Mouse (Mus musculus) forebrain, embryonic 11.5 days (tissue): Measurements from ENCODE around the gene Mrpl30. TPM values are rescaled to one million over a fixed set of nuclear protein-coding genes. Genes with fewer than 3 reads are reported as not detected.

Experiments used
- ATAC-seq: fragments of 200-750 bp; cut with Nextera tagmentation; replicated peaks from 2 replicates; pipeline ENCODE4 v1.8.0; 2017; ENCODE audit warnings: moderate TSS enrichment; ENCODE audit not compliant: low FRiP score
- DNase-seq: peaks from one replicate; pipeline ENCODE4 v3.0.0-alpha.2; 2017; ENCODE audit warnings: low spot score
- H3K27ac ChIP-seq: fragments of 300-500 bp; sonication (generic); 2 replicates; pipeline ENCODE4 v1.5.1; 2014; ENCODE audit warnings: low read depth, low read length
- H3K27me3 ChIP-seq: fragments of 300-500 bp; sonication (generic); 2 replicates; pipeline ENCODE4 v1.6.1; 2014; ENCODE audit warnings: mild to moderate bottlenecking, low read length, mixed read lengths; ENCODE audit not compliant: control insufficient read depth, insufficient read depth
- H3K36me3 ChIP-seq: fragments of 300-500 bp; sonication (generic); 2 replicates; pipeline ENCODE4 v1.6.1; 2014; ENCODE audit warnings: mild to moderate bottlenecking, low read length, moderate library complexity, mixed read lengths; ENCODE audit not compliant: control insufficient read depth, insufficient read depth
- H3K4me1 ChIP-seq: fragments of 300-500 bp; sonication (generic); replicated peaks from 2 replicates; pipeline ENCODE4 v1.6.1; 2014; ENCODE audit warnings: low read length, mixed read lengths; ENCODE audit not compliant: control insufficient read depth, insufficient read depth
- H3K4me2 ChIP-seq: fragments of 300-500 bp; sonication (generic); 2 replicates; pipeline ENCODE4 v1.6.1; 2014; ENCODE audit warnings: low read depth, mild to moderate bottlenecking, low read length, moderate library complexity, mixed read lengths; ENCODE audit not compliant: severe bottlenecking
- H3K4me3 ChIP-seq: fragments of 300-500 bp; sonication (generic); 2 replicates; pipeline ENCODE4 v1.5.1; 2014; ENCODE audit warnings: low read depth, low read length
- H3K9ac ChIP-seq: fragments of 300-500 bp; sonication (generic); 2 replicates; pipeline ENCODE4 v1.6.1; 2014; ENCODE audit warnings: low read length
- H3K9me3 ChIP-seq: fragments of 300-500 bp; sonication (generic); 2 replicates; pipeline ENCODE4 v1.6.1; 2016; ENCODE audit warnings: low read length, mixed read lengths; ENCODE audit not compliant: control insufficient read depth
- WGBS: fragments of 180-500 bp; shearing (Covaris S2); extraction: QIAGEN DNeasy Blood & Tissue Kit; methylation state at CpG from one replicate; pipeline ENCODE4 v1.1.7; 2014; 5-methylcytosine and 5-hydroxymethylcytosine counted together
- polyA plus RNA-seq: library from polyadenylated mRNA; unstranded; fragments of >200 nt; fragmentation: Nextera tagmentation; extraction: Ambion mirVana; gene quantifications from 2 replicates; pipeline ENCODE4 v1.2.1, GENCODE M21; 2014

Gene Mrpl30
- polyA plus RNA-seq, 1 experiment from 2014 or later = 234 TPM

DNA sequence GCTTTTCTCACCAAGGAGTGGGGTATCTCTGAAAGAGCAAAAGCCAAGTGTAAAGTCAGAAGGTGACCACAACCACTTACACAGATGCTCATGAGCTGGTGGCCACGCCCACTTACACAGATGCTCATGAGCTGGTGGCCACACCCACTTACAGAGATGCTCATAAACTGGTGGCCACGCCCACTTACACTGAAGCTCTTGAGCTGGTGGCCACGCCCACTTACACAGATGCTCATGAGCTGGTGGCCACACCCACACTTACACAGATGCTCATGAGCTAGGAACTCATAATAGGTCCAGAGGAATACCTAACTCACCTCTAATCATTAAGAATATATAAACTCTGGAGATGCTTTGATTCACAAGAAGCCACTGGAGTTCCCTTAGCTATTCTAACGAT, 5.8 kb upstream of the Mrpl30 start:
- ATAC-seq = no peak

DNA sequence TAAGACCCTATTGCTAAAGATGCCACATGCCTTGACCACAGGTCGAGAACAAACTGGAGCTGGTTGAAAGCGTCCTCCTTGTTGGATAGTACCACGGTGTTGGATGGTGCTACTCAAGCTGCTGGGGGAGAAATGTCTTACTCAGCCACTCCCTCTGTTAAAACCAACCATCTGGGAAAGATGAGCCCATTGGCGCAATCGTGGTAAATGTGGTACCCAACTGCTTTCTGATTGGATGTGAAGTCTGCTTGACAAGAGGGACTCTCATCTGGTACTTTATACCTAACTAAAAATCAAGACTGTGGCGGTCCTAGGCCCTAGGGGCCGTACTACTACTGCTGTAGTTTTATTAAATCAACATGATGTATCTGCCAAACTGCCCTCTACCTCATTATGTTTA, 1.1 kb upstream of the Mrpl30 start:
- H3K9ac ChIP-seq = no peak overlapping the region; the same call in 1 of the 2 replicates
- ATAC-seq = no peak
- 79% methylated on average over 7 of the region's 7 CpGs for WGBS

More for the DNA sequence above, 5.8 kb upstream of the Mrpl30 start:
- 79% methylated on average over 4 of the region's 4 CpGs for WGBS
- H3K4me2 ChIP-seq = no peak overlapping the region
- H3K27me3 ChIP-seq = no peaks in the 10 kb centered on the region
- DNase-seq = no peak
- peaks cover 2% of the 10 kb centered on the region; the same call in 1 of the 2 replicates for H3K4me1 ChIP-seq
- no peaks in the 10 kb centered on the region for H3K9me3 ChIP-seq
- no peaks in the 10 kb centered on the region for H3K36me3 ChIP-seq
- no peak overlapping the region for H3K4me3 ChIP-seq
- H3K27ac ChIP-seq = no peak overlapping the region
- H3K9ac ChIP-seq = no peak overlapping the region

DNA sequence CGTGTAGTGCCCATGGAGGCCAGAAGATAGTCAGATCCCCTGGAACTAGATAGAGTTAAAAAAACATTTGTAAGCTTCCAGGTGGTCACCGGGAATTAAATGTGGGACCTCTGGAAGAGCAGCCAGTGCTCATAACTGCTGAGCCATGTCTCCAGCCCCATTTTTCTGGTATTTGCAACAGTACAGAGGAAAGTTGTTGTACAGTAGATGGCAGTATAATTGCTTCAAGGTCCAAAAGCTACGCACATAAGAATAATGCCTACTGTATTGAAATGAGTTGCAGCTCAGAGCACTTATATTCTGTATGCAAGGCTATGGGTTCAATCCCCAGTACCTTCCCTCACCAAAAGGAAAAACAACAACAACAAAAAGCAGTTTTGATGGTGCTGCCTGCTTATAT, 1.1 kb downstream of the Mrpl30 start:
- H3K36me3 ChIP-seq = no peaks in the 10 kb centered on the region; the same call in 1 of the 2 replicates
- H3K4me3 ChIP-seq = peak overlapping the region; percentile 61; the same call in 1 of the 2 replicates
- H3K4me2 ChIP-seq = peak overlapping the region; percentile 81
- WGBS = 81% methylated on average over 3 of the region's 3 CpGs
- no peak overlapping the region for H3K27ac ChIP-seq
- peaks cover 11% of the 10 kb centered on the region; the same call in 1 of the 2 replicates for H3K4me1 ChIP-seq
- H3K27me3 ChIP-seq = no peaks in the 10 kb centered on the region
- H3K9ac ChIP-seq = no peak overlapping the region
- no peak for DNase-seq
- ATAC-seq = no peak
- H3K9me3 ChIP-seq = no peaks in the 10 kb centered on the region

More for the DNA sequence above, 1.1 kb upstream of the Mrpl30 start:
- no peak overlapping the region for H3K27ac ChIP-seq
- no peak for DNase-seq
- H3K4me2 ChIP-seq = peak overlapping the region; percentile 81
- H3K36me3 ChIP-seq = no peaks in the 10 kb centered on the region; the same call in 1 of the 2 replicates
- no peaks in the 10 kb centered on the region for H3K27me3 ChIP-seq
- no peaks in the 10 kb centered on the region for H3K9me3 ChIP-seq
- peak overlapping the region; percentile 61 for H3K4me3 ChIP-seq
- peaks cover 11% of the 10 kb centered on the region; the same call in 1 of the 2 replicates for H3K4me1 ChIP-seq

DNA sequence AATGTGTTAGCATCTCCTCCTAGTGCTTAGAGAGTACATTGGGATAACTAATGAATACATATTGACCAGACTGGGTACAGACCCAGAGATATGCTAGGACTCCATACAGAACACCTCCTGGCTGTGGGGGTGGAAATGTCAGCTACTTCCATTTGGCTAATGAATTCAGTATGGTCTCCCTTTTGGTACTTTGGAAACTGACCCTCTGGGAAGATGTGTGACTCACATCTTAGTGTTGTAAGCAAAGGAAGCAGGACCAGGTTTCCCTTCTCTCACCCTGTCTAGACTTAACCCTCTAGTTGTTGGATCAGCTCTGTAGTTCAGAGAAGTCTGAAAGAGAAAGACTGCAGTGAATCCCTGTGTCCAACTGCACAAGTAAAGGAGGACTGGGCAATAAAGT, 4.3 kb downstream of the Mrpl30 start:
- H3K36me3 ChIP-seq = peaks cover 5% of the 10 kb centered on the region; the same call in 1 of the 2 replicates
- peaks cover 8% of the 10 kb centered on the region; the same call in 1 of the 2 replicates for H3K4me1 ChIP-seq
- no peak for ATAC-seq
- H3K9ac ChIP-seq = no peak overlapping the region
- no peak overlapping the region for H3K4me3 ChIP-seq
- no peak for DNase-seq
- H3K27me3 ChIP-seq = no peaks in the 10 kb centered on the region
- H3K27ac ChIP-seq = no peak overlapping the region
- no peaks in the 10 kb centered on the region for H3K9me3 ChIP-seq
- no peak overlapping the region for H3K4me2 ChIP-seq

DNA sequence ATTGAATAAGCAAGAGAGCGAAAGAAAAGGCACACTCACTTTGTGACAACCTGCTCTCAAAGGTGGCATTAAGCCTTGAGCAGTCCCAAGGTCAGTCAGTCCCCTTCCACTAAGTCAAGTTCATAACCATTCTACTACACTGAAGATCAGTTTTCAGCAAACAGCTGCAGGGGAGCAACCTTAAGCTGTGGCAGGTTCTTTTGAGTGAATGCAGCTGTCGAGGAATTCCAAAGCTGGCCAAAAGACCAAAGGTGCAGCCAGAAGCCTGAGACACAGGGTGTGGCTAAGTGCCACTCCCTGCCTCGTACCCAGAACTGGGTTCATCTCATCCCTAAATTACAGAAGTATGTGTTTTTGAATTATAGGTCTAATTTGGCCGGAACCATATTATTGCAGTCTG, 9.5 kb downstream of the Mrpl30 start:
- Histone ChIP-seq H3K9ac (no peak overlapping the region), H3K4me3 (no peak overlapping the region), H3K36me3 (peaks cover 5% of the 10 kb centered on the region; the same call in 1 of the 2 replicates), H3K4me1 (no peaks in the 10 kb centered on the region), H3K27me3 (no peaks in the 10 kb centered on the region), H3K27ac (no peak overlapping the region), H3K9me3 (no peaks in the 10 kb centered on the region), H3K4me2 (no peak overlapping the region)
- no peak for ATAC-seq
- no peak for DNase-seq
- WGBS = 90% methylated on average over 4 of the region's 4 CpGs

DNA sequence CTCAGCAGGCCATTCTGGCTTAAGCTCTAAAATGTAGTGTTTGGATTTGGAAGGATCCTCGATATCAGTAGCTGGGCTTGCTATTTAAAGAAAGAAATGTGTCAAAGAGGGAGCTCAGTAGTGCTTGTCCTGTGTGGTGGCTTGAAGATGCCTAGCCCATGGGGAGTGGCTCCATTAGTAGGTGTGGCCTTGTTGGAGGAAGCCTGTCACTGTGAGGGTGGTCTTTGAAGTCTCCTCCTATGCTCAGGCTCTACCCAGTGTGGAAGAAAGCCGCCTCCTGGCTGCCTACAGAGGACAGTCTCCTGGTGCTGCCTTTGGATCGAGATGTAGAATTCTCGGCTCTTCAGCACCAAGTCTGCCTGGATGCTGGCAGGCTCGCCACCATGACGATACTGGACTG, 10.0 kb downstream of the Mrpl30 start:
- DNase-seq (no peak), ATAC-seq (no peak)
- Histone ChIP-seq H3K4me3 (no peak overlapping the region), H3K27me3 (no peaks in the 10 kb centered on the region), H3K36me3 (peaks cover 5% of the 10 kb centered on the region; the same call in 1 of the 2 replicates), H3K27ac (no peak overlapping the region), H3K4me1 (no peaks in the 10 kb centered on the region), H3K4me2 (no peak overlapping the region), H3K9me3 (no peaks in the 10 kb centered on the region), H3K9ac (no peak overlapping the region)
- WGBS = 68% methylated on average over 6 of the region's 6 CpGs

DNA sequence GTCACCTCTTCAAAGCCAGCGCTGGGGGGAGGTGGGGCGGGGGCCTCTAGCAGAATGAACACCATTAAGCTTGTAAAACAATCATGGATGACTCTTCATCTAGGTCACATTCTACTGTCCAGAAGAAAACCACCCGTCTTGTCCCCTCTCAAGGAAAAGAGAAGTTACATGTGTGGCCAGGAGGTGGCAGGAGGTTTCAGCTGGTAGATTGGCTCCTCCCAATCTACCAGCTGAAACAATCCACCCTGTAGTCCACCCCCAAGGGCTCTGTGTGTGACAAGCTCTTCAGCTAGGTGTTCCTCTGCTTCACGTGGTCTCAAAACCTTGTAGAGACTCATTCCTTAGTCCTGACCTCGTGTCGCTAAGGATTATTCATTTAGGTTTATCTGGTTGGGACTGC, 12.9 kb downstream of the Mrpl30 start:
- Histone ChIP-seq H3K36me3 (peaks cover 3% of the 10 kb centered on the region; the same call in 1 of the 2 replicates), H3K27ac (no peak overlapping the region), H3K4me3 (no peak overlapping the region), H3K4me1 (no peaks in the 10 kb centered on the region), H3K9me3 (no peaks in the 10 kb centered on the region), H3K9ac (no peak overlapping the region), H3K4me2 (no peak overlapping the region), H3K27me3 (no peaks in the 10 kb centered on the region)
- DNase-seq (no peak), ATAC-seq (no peak)
- WGBS = 42% methylated on average over 6 of the region's 6 CpGs

DNA sequence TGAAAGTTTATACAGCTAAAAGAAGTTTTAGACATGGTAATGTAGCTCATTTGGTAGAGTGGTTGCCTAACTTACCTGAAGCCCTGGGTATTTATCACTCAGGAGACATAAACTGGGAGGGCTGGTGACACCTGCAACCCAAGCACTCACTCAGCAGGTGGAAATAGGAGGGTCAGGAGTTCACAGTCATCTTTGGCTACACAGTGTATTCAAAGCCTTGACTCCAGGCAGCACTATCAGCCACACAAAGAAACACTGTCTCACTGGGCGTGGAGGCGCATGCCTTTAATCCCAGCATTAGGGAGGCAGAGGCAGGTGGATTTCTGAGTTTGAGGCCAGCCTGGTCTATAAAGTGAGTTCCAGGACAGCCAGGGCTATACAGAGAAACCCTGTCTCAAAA, 22.5 kb downstream of the Mrpl30 start:
- Histone ChIP-seq H3K4me1 (no peaks in the 10 kb centered on the region), H3K36me3 (no peaks in the 10 kb centered on the region), H3K4me3 (no peak overlapping the region), H3K9ac (no peak overlapping the region), H3K27me3 (no peaks in the 10 kb centered on the region), H3K27ac (no peak overlapping the region), H3K9me3 (no peaks in the 10 kb centered on the region), H3K4me2 (no peak overlapping the region)
- 81% methylated on average over 2 of the region's 2 CpGs for WGBS
- ATAC-seq (no peak), DNase-seq (no peak)

DNA sequence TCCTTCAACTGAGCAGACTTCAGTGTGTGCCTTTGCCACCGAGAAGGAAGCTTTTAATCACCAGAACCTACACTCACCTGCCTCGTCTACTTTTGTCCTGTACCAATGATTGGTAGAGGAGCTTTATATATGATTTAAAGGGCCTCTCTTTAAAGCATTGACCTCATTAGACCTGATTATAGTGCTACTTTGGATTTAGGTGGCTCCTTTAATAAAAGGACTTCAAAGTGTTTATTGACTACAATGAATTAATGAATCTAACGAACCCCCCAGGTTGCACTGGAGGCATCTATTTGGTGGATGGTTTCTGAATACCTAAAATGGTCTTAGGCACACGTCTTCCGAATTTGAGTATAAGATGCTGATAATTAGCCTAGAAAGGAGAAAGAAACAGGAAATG, 26.1 kb downstream of the Mrpl30 start, which contains the start of gene Lyg2:
Lyg2 (minus strand) TSS at position 101 of the 400 bp plus-strand sequence.
- Histone ChIP-seq H3K9ac (no peak within 1 kb of the TSS), H3K4me2 (no peak within 1 kb of the TSS), H3K9me3 (no peaks in the 10 kb centered on the region), H3K4me3 (no peak within 1 kb of the TSS), H3K36me3 (no peaks in the 10 kb centered on the region), H3K27ac (no peak within 1 kb of the TSS), H3K4me1 (no peaks in the 10 kb centered on the region), H3K27me3 (no peaks in the 10 kb centered on the region)
- DNase-seq (no peak), ATAC-seq (no peak)
- 61% methylated on average over 5 of the region's 5 CpGs for WGBS
